Mouse (Mus musculus): ENCODE results near the gene Hist1h2ba. TPM values are rescaled to one million over a fixed set of nuclear protein-coding genes. Genes with fewer than 3 reads are reported as not detected.

The Hist1h2ba gene
- polyA plus RNA-seq, 1 experiment from 2014 or later = not detected

DNA sequence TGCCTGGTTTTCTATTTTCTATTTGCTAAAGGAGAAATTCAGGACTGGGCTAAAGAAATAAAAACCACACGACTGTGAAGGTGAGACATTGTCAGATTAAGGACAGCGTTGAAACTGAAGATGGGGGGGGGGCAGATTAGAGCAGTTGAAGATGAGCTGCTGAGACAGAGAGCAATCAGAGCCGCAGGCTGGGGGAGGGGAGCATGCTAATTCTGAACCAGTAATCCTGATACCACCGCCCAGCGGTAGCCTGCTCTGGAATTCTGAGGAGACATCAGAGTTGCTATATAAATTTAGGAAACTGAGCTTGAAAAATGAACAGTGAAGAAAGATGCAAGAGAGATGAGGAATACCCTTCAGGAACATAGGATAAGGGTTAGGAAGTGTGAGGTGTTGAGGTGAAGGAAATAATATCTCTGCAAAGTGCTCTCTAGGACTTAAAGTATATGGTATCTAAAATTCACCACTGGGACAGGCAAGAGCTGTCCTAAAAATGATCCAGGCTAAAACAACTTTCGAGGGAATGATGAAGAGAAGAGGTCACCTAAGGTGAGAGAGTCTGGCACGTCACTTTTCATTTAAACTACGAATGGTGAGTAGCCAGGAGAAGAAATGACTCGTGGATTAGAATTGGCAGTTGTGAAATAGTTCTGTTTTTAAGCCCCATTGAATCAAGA, 41.2 kb downstream of the Hist1h2ba start:
- H3K4me3 ChIP-seq (ENCODE audit: low read depth, low read length) = no peak overlapping the region
- no peak overlapping the region for H3K9ac ChIP-seq (replicated peaks; ENCODE audit: low read depth, low read length)
- H3K36me3 ChIP-seq (ENCODE audit: control insufficient read depth, insufficient read depth, low read length) = no peaks in the 10 kb centered on the region
- no peak overlapping the region for H3K4me2 ChIP-seq (replicated peaks; ENCODE audit: low read depth, low read length)
- H3K4me1 ChIP-seq (ENCODE audit: control insufficient read depth, insufficient read depth, low read length) = no peaks in the 10 kb centered on the region
- no peak for ATAC-seq (ENCODE audit: insufficient number of reproducible peaks, insufficient read depth, low FRiP score, low read depth)
- 28% methylated on average over 9 of the region's 9 CpGs for WGBS
- no peaks in the 10 kb centered on the region for H3K27me3 ChIP-seq (ENCODE audit: control insufficient read depth, insufficient read depth, low read length)
- H3K9me3 ChIP-seq (ENCODE audit: control insufficient read depth, low read depth, low read length) = no peaks in the 10 kb centered on the region
- no peak overlapping the region for H3K27ac ChIP-seq (ENCODE audit: low read length)

- Histone ChIP-seq H3K27me3 (ENCODE audit: control insufficient read depth, insufficient read depth, low read length) (no peaks in the 10 kb centered on the region), H3K36me3 (ENCODE audit: control insufficient read depth, insufficient read depth, low read length) (no peaks in the 10 kb centered on the region), H3K4me2 (replicated peaks; ENCODE audit: low read depth, low read length) (no peak overlapping the region), H3K9ac (replicated peaks; ENCODE audit: low read depth, low read length) (no peak overlapping the region), H3K4me3 (ENCODE audit: low read depth, low read length) (no peak overlapping the region), H3K9me3 (ENCODE audit: control insufficient read depth, low read depth, low read length) (no peaks in the 10 kb centered on the region), H3K4me1 (ENCODE audit: control insufficient read depth, insufficient read depth, low read length) (no peaks in the 10 kb centered on the region), H3K27ac (ENCODE audit: low read length) (no peak overlapping the region)
- WGBS = 45% methylated on average over 6 of the region's 6 CpGs
- ATAC-seq (ENCODE audit: insufficient number of reproducible peaks, insufficient read depth, low FRiP score, low read depth) = peak; percentile 18; the same call in 1 of the 2 replicates
These were observed 44.8 kb downstream of the Hist1h2ba start for GRCm38 (mm10) chr13:23889011-23889605.

- WGBS = 78% methylated on average over 3 of the region's 3 CpGs
- Histone ChIP-seq H3K27me3 (ENCODE audit: control insufficient read depth, insufficient read depth, low read length) (no peaks in the 10 kb centered on the region), H3K4me2 (replicated peaks; ENCODE audit: low read depth, low read length) (no peak overlapping the region), H3K4me1 (ENCODE audit: control insufficient read depth, insufficient read depth, low read length) (no peaks in the 10 kb centered on the region), H3K27ac (ENCODE audit: low read length) (no peak overlapping the region), H3K36me3 (ENCODE audit: control insufficient read depth, insufficient read depth, low read length) (no peaks in the 10 kb centered on the region), H3K9me3 (ENCODE audit: control insufficient read depth, low read depth, low read length) (no peaks in the 10 kb centered on the region), H3K9ac (replicated peaks; ENCODE audit: low read depth, low read length) (no peak overlapping the region), H3K4me3 (ENCODE audit: low read depth, low read length) (no peak overlapping the region)
- no peak for ATAC-seq (ENCODE audit: insufficient number of reproducible peaks, insufficient read depth, low FRiP score, low read depth)
These were observed 46.8 kb downstream of the Hist1h2ba start for GRCm38 (mm10) chr13:23887026-23887725.

GRCm38 (mm10) chr13:23885540-23885939, 48.4 kb downstream of the Hist1h2ba start:
- Histone ChIP-seq H3K27ac (ENCODE audit: low read length) (no peak overlapping the region), H3K9ac (replicated peaks; ENCODE audit: low read depth, low read length) (no peak overlapping the region), H3K27me3 (ENCODE audit: control insufficient read depth, insufficient read depth, low read length) (no peaks in the 10 kb centered on the region), H3K9me3 (ENCODE audit: control insufficient read depth, low read depth, low read length) (no peaks in the 10 kb centered on the region), H3K4me3 (ENCODE audit: low read depth, low read length) (no peak overlapping the region), H3K4me1 (ENCODE audit: control insufficient read depth, insufficient read depth, low read length) (no peaks in the 10 kb centered on the region), H3K4me2 (replicated peaks; ENCODE audit: low read depth, low read length) (no peak overlapping the region), H3K36me3 (ENCODE audit: control insufficient read depth, insufficient read depth, low read length) (no peaks in the 10 kb centered on the region)
- ATAC-seq (ENCODE audit: insufficient number of reproducible peaks, insufficient read depth, low FRiP score, low read depth) = no peak
- 44% methylated on average over 2 of the region's 2 CpGs for whole genome bisulfite sequencing

Small RNAs within 50 kb of the gene (microRNA-seq; reads per million reads assigned to microRNA genes)
- not detected for gene Gm44344

Other genes with a start within 250 kb of the Hist1h2ba start
- gene Hist1h2bc, start 250.0 kb downstream of the Hist1h2ba start, polyA plus RNA-seq (2014; fragmentation: Nextera tagmentation; extraction: Ambion mirVana) = 58.8 and 65.1 TPM in 2 replicates
- not detected in 2 replicates for gene Hist1h1t, start 238.3 kb downstream of the Hist1h2ba start, polyA plus RNA-seq (2014; fragmentation: Nextera tagmentation; extraction: Ambion mirVana)
- 7.2 and 9.6 TPM in 2 replicates for gene Hist1h4c, start 235.7 kb downstream of the Hist1h2ba start, polyA plus RNA-seq (2014; fragmentation: Nextera tagmentation; extraction: Ambion mirVana)
- gene Hfe, start 223.3 kb downstream of the Hist1h2ba start, polyA plus RNA-seq (2014; fragmentation: Nextera tagmentation; extraction: Ambion mirVana) = 6.1 and 6.8 TPM in 2 replicates
- 38.5 and 39.4 TPM in 2 replicates for gene Hist1h1c, start 195.3 kb downstream of the Hist1h2ba start, polyA plus RNA-seq (2014; fragmentation: Nextera tagmentation; extraction: Ambion mirVana)
- gene Hist1h3c, start 188.6 kb downstream of the Hist1h2ba start, polyA plus RNA-seq (2014; fragmentation: Nextera tagmentation; extraction: Ambion mirVana) = 6.1 and 8.4 TPM in 2 replicates
- 2.0 and 2.1 TPM in 2 replicates for gene Hist1h2bb, start 187.4 kb downstream of the Hist1h2ba start, polyA plus RNA-seq (2014; fragmentation: Nextera tagmentation; extraction: Ambion mirVana)
- 38.8 and 50.2 TPM in 2 replicates for gene Hist1h2ab, start 183.0 kb downstream of the Hist1h2ba start, polyA plus RNA-seq (2014; fragmentation: Nextera tagmentation; extraction: Ambion mirVana)
- gene Hist1h3b, start 181.9 kb downstream of the Hist1h2ba start, polyA plus RNA-seq (2014; fragmentation: Nextera tagmentation; extraction: Ambion mirVana) = 11.1 and 11.8 TPM in 2 replicates
- 2.5 and 3.3 TPM in 2 replicates for gene Hist1h4b, start 177.1 kb downstream of the Hist1h2ba start, polyA plus RNA-seq (2014; fragmentation: Nextera tagmentation; extraction: Ambion mirVana)
- not detected in 2 replicates for gene Hist1h4a, start 172.9 kb downstream of the Hist1h2ba start, polyA plus RNA-seq (2014; fragmentation: Nextera tagmentation; extraction: Ambion mirVana)
- gene Hist1h3a, start 171.8 kb downstream of the Hist1h2ba start, polyA plus RNA-seq (2014; fragmentation: Nextera tagmentation; extraction: Ambion mirVana) = 6.1 and 6.5 TPM in 2 replicates
- gene Hist1h1a, start 170.5 kb downstream of the Hist1h2ba start, polyA plus RNA-seq (2014; fragmentation: Nextera tagmentation; extraction: Ambion mirVana) = 2.4 and 3.6 TPM in 2 replicates
- gene Trim38, start 164.2 kb downstream of the Hist1h2ba start, polyA plus RNA-seq (2014; fragmentation: Nextera tagmentation; extraction: Ambion mirVana) = not detected in 2 replicates
- gene Slc17a2, start 127.2 kb downstream of the Hist1h2ba start, polyA plus RNA-seq (2014; fragmentation: Nextera tagmentation; extraction: Ambion mirVana) = 0.13 and 0.17 TPM in 2 replicates
- gene Slc17a3, start 94.7 kb downstream of the Hist1h2ba start, polyA plus RNA-seq (2014; fragmentation: Nextera tagmentation; extraction: Ambion mirVana) = not detected in 2 replicates
- not detected in 2 replicates for gene Slc17a1, start 66.4 kb downstream of the Hist1h2ba start, polyA plus RNA-seq (2014; fragmentation: Nextera tagmentation; extraction: Ambion mirVana)
- gene Slc17a4, start 19.1 kb downstream of the Hist1h2ba start, polyA plus RNA-seq (2014; fragmentation: Nextera tagmentation; extraction: Ambion mirVana) = 0.53 and 0.85 TPM in 2 replicates
- gene Hist1h2aa, start 306 bp upstream of the Hist1h2ba start, polyA plus RNA-seq (2014; fragmentation: Nextera tagmentation; extraction: Ambion mirVana) = not detected in 2 replicates
- 0.98 and 1.7 TPM in 2 replicates for gene Scgn, start 57.1 kb upstream of the Hist1h2ba start, polyA plus RNA-seq (2014; fragmentation: Nextera tagmentation; extraction: Ambion mirVana)